Mouse (Mus musculus): ENCODE measurements around the gene Slc22a14. TPM values are rescaled to one million over a fixed set of nuclear protein-coding genes. Genes with fewer than 3 reads are reported as not detected.

The Slc22a14 gene
- polyA plus RNA-seq, 1 experiment from 2014 or later: not detected

- ATAC-seq (ENCODE audit: low FRiP score, low TSS enrichment): no peak
- Histone ChIP-seq H3K36me3 (ENCODE audit: control insufficient read depth, insufficient read depth, low read length) (no peaks in the 10 kb centered on the region), H3K4me3 (ENCODE audit: low read depth, low read length) (no peak overlapping the region), H3K9me3 (ENCODE audit: control insufficient read depth, low read length) (no peaks in the 10 kb centered on the region), H3K27ac (replicated peaks) (no peak overlapping the region), H3K4me2 (replicated peaks; ENCODE audit: low read depth) (no peak overlapping the region), H3K9ac (ENCODE audit: low read length) (no peak overlapping the region), H3K27me3 (ENCODE audit: control insufficient read depth, insufficient read depth, low read length) (no peaks in the 10 kb centered on the region; the same call in 1 of the 2 replicates), H3K4me1 (replicated peaks; ENCODE audit: control insufficient read depth, insufficient read depth) (no peaks in the 10 kb centered on the region)
- 86% methylated on average over 11 of the region's 11 CpGs for WGBS
- DNase-seq (ENCODE audit: low spot score): no peak
- no peak for TF ChIP-seq CTCF (IDR thresholded peaks at IDR 0.05; ENCODE audit: low read depth)
Observed at GRCm38 (mm10) chr9:119179292-119179691, 186.1 kb downstream of the Slc22a14 start.

- WGBS: 72% methylated on average over 2 of the region's 2 CpGs
- no peak overlapping the region for H3K27ac ChIP-seq (replicated peaks)
Observed at GRCm38 (mm10) chr9:119167608-119168007, 197.7 kb downstream of the Slc22a14 start.

GRCm38 (mm10) chr9:119165548-119165947 lies 199.8 kb downstream of the Slc22a14 start:
- H3K4me1 ChIP-seq (replicated peaks; ENCODE audit: control insufficient read depth, insufficient read depth): no peaks in the 10 kb centered on the region
- no peak overlapping the region for H3K4me3 ChIP-seq (ENCODE audit: low read depth, low read length)
- no peak for TF ChIP-seq EP300 (optimal IDR thresholded peaks at IDR 0.05)
- TF ChIP-seq CTCF (IDR thresholded peaks at IDR 0.05; ENCODE audit: low read depth): no peak
- H3K27me3 ChIP-seq (ENCODE audit: control insufficient read depth, insufficient read depth, low read length): no peaks in the 10 kb centered on the region
- peak; percentile 69 for DNase-seq (ENCODE audit: low spot score)
- no peaks in the 10 kb centered on the region for H3K36me3 ChIP-seq (ENCODE audit: control insufficient read depth, insufficient read depth, low read length)
- ATAC-seq (ENCODE audit: low FRiP score, low TSS enrichment): peak; percentile 87
- H3K4me2 ChIP-seq (replicated peaks; ENCODE audit: low read depth): no peak overlapping the region
- no peak overlapping the region for H3K9ac ChIP-seq (ENCODE audit: low read length)
- H3K9me3 ChIP-seq (ENCODE audit: control insufficient read depth, low read length): no peaks in the 10 kb centered on the region
- 75% methylated on average over 6 of the region's 6 CpGs for WGBS
- peak overlapping the region; percentile 56; the same call in 1 of the 2 replicates for H3K27ac ChIP-seq (replicated peaks)

More at GRCm38 (mm10) chr9:119167608-119168007, 197.7 kb downstream of the Slc22a14 start:
- Histone ChIP-seq H3K4me3 (ENCODE audit: low read depth, low read length) (no peak overlapping the region), H3K9ac (ENCODE audit: low read length) (no peak overlapping the region), H3K36me3 (ENCODE audit: control insufficient read depth, insufficient read depth, low read length) (no peaks in the 10 kb centered on the region), H3K9me3 (ENCODE audit: control insufficient read depth, low read length) (no peaks in the 10 kb centered on the region), H3K4me2 (replicated peaks; ENCODE audit: low read depth) (no peak overlapping the region), H3K27me3 (ENCODE audit: control insufficient read depth, insufficient read depth, low read length) (no peaks in the 10 kb centered on the region), H3K4me1 (replicated peaks; ENCODE audit: control insufficient read depth, insufficient read depth) (no peaks in the 10 kb centered on the region)
- DNase-seq (ENCODE audit: low spot score) (no peak), ATAC-seq (ENCODE audit: low FRiP score, low TSS enrichment) (no peak)
- TF ChIP-seq EP300 (optimal IDR thresholded peaks at IDR 0.05): no peak
- TF ChIP-seq CTCF (IDR thresholded peaks at IDR 0.05; ENCODE audit: low read depth): no peak

- WGBS: 74% methylated on average over 7 of the region's 7 CpGs
- H3K36me3 ChIP-seq (ENCODE audit: control insufficient read depth, insufficient read depth, low read length): no peaks in the 10 kb centered on the region
- ATAC-seq (ENCODE audit: low FRiP score, low TSS enrichment) (peak; percentile 74), DNase-seq (ENCODE audit: low spot score) (no peak)
- no peak overlapping the region for H3K4me2 ChIP-seq (replicated peaks; ENCODE audit: low read depth)
- peak overlapping the region; percentile 56 for H3K27ac ChIP-seq (replicated peaks)
- TF ChIP-seq EP300 (optimal IDR thresholded peaks at IDR 0.05) (no peak), CTCF (IDR thresholded peaks at IDR 0.05; ENCODE audit: low read depth) (no peak)
- no peaks in the 10 kb centered on the region for H3K9me3 ChIP-seq (ENCODE audit: control insufficient read depth, low read length)
- no peak overlapping the region for H3K4me3 ChIP-seq (ENCODE audit: low read depth, low read length)
- H3K4me1 ChIP-seq (replicated peaks; ENCODE audit: control insufficient read depth, insufficient read depth): no peaks in the 10 kb centered on the region
- no peak overlapping the region for H3K9ac ChIP-seq (ENCODE audit: low read length)
- H3K27me3 ChIP-seq (ENCODE audit: control insufficient read depth, insufficient read depth, low read length): no peaks in the 10 kb centered on the region
Observed at GRCm38 (mm10) chr9:119164743-119165142, 200.6 kb downstream of the Slc22a14 start.

DNA sequence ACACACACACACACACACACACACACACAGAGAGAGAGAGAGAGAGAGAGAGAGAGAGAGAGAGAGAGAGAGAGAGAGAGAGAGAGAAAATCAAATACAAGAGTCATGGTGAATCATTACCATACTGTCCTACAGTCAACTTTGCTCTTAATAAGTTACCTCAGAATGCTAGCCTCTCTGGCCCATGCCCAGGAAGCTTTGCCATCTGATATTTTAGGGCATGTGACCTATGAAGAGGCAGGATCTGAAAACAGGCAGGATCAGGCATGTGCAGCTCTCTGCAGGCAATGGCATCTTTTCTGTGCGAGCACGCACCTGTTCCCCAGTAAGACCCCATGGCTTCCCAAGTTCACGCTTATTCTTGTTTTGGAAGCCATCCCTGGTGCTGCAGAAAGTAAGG lies 204.7 kb downstream of the Slc22a14 start:
- Histone ChIP-seq H3K4me2 (replicated peaks; ENCODE audit: low read depth) (no peak overlapping the region), H3K9ac (ENCODE audit: low read length) (no peak overlapping the region), H3K36me3 (ENCODE audit: control insufficient read depth, insufficient read depth, low read length) (no peaks in the 10 kb centered on the region), H3K27ac (replicated peaks) (no peak overlapping the region), H3K4me1 (replicated peaks; ENCODE audit: control insufficient read depth, insufficient read depth) (no peaks in the 10 kb centered on the region), H3K27me3 (ENCODE audit: control insufficient read depth, insufficient read depth, low read length) (no peaks in the 10 kb centered on the region), H3K4me3 (ENCODE audit: low read depth, low read length) (no peak overlapping the region), H3K9me3 (ENCODE audit: control insufficient read depth, low read length) (no peaks in the 10 kb centered on the region)
- WGBS: 76% methylated on average over 3 of the region's 3 CpGs
- ATAC-seq (ENCODE audit: low FRiP score, low TSS enrichment): peak; percentile 38; the same call in 1 of the 2 replicates
- DNase-seq (ENCODE audit: low spot score): no peak
- no peak for TF ChIP-seq EP300 (optimal IDR thresholded peaks at IDR 0.05)
- TF ChIP-seq CTCF (IDR thresholded peaks at IDR 0.05; ENCODE audit: low read depth): no peak

DNA sequence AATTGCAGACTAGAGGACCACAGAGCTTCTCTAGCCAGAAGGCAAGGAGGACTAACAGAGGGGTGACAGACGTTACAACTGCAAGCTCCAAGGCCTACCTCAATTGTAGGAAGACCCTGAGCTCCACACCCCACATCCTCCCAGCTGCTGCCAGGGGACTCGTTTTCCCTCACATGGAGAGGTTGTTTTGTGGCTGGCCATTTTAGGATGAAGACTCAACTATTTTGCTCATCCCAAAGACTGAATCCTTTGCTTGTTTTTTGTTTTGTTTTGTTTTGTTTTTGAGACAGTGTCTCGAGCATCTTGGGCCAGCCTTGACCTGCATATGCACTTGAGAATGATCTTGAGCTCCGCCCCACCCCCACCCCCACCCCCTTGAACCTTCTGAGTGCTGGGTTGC lies 206.5 kb downstream of the Slc22a14 start, which contains the start of gene Gm47289:
Gm47289 (plus strand) TSS at position 301 of the 400 bp plus-strand sequence.
- no peak within 1 kb of the TSS for H3K9ac ChIP-seq (ENCODE audit: low read length)
- no peaks in the 10 kb centered on the region for H3K9me3 ChIP-seq (ENCODE audit: control insufficient read depth, low read length)
- TF ChIP-seq EP300 (optimal IDR thresholded peaks at IDR 0.05): no peak
- no peak for TF ChIP-seq CTCF (IDR thresholded peaks at IDR 0.05; ENCODE audit: low read depth)
- DNase-seq (ENCODE audit: low spot score): no peak
- no peak within 1 kb of the TSS for H3K4me3 ChIP-seq (ENCODE audit: low read depth, low read length)
- H3K4me2 ChIP-seq (replicated peaks; ENCODE audit: low read depth): no peak within 1 kb of the TSS
- ATAC-seq (ENCODE audit: low FRiP score, low TSS enrichment): no peak
- H3K36me3 ChIP-seq (ENCODE audit: control insufficient read depth, insufficient read depth, low read length): no peaks in the 10 kb centered on the region
- 55% methylated on average over 4 of the region's 4 CpGs for WGBS
- no peaks in the 10 kb centered on the region for H3K27me3 ChIP-seq (ENCODE audit: control insufficient read depth, insufficient read depth, low read length)
- no peak within 1 kb of the TSS for H3K27ac ChIP-seq (replicated peaks)
- no peaks in the 10 kb centered on the region for H3K4me1 ChIP-seq (replicated peaks; ENCODE audit: control insufficient read depth, insufficient read depth)
